Mouse (Mus musculus) c-Kit-positive CD71-negative TER-119-negative erythroid progenitor cells, embryonic 14.5 days (primary cell): ENCODE results near the gene Rora.
A peak's percentile ranks its signal among the peaks of the same experiment; 100 is the strongest.

ENCODE experiments used
- DNase-seq: peaks from one replicate; pipeline ENCODE4 v3.0.0-alpha.2; 2013; ENCODE audit warnings: low read depth

Gene Rora

DNA sequence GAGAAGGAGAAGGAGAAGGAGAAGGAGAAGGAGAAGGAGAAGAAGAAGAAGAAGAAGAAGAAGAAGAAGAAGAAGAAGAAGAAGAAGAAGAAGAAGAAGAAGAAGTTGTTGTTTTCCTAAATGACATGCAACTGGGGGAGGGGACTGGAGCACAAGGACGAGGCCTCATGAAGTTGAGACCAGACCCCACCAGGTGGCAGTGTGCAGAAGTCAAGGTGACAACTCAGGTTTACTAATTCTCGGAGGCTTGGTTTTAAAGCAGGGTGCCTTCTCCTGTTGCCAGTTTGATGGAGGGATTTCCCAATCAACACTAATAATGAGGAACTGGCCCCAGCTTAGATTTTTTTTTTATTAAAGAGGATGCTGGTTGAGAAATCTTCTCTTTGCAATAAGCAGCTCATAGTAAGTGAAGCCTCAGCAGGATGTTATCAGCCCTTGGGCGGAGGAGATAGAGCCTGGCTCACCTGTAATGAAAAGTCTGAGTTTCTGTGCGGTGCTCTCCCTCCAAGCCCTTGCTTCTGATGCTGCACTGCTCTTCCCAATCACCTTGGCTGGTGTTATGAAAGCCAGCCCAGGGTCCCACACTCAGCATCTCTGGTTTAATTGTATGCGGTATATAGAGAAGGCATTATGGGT lies 303.5 kb downstream of the Rora start:
- DNase-seq = peak; percentile 60

DNA sequence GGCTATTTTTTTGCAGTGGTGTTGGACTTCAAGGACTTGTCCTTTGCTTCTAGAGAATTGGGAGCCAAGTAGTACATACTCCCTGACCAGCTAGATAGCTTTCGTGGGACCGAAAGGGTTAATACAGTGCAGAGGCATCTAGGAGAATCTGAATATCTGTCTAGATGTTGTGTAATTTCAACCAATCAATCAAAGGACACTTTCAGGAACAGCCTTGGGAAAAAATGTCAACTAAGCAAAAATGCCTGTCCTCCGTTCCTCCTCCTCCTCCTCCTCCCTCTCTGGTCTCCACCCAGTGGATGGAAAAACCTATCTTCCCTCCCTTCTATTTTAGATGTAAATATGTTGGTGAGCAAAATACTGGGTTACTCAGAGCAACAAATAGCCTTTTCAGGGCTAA lies 304.2 kb downstream of the Rora start:
- no peak for DNase-seq

DNA sequence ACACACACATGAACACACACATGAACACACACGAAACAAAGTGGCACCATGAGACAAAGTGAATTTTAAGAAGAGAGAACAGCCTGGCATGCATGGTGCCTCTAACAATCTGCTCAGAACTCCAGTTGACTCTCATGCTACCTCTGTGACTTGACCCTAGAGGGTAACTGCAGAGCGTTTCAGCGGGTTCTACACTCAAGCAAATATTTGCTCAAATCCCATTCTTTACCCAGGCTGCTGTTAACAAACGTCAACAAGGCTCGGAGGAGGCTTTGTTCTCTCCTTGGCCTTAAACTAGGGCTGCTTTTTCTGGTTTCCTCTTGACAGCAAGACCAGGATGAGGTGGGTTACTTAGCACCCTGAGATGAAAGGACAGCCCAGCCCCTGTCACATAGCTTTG lies 305.3 kb downstream of the Rora start:
- no peak for DNase-seq

DNA sequence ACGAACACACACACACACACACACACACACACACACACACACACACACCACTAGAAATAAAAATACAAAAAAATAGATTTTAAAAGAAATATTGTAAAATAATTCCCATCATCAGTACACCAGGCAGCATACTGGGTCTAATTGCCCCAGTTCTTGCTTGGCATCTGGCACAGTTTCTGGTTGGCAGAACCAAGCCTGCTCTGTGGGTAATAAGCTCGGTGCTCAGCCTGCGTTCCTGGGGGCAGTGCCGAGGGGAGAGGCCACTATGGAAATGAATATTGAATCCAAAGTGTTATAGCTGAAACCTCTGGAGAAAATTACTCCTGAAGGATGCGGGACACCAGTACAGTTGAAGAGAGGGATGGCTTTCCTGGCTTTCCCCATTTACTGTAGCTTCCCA lies 310.3 kb downstream of the Rora start:
- DNase-seq = no peak

DNA sequence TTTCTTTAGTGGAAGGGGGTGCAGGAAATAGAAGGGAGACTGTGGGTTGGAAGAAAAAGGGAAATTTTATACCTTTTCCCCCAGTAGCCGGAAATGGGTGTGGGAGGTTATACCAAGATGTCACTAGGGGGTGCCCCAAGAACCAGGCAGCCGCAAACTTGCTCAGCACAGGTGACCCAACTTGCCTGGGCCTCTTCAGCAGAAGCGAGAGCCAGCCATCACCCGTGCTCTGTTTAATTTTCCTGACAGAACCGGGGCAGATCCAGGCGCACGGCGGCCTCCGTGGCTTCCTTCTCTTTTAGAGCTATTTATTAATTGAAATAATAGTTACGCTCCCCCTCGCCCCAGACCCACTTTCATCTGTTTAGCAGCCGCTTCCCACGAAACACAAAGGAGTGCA lies 313.0 kb downstream of the Rora start:
- no peak for DNase-seq

DNA sequence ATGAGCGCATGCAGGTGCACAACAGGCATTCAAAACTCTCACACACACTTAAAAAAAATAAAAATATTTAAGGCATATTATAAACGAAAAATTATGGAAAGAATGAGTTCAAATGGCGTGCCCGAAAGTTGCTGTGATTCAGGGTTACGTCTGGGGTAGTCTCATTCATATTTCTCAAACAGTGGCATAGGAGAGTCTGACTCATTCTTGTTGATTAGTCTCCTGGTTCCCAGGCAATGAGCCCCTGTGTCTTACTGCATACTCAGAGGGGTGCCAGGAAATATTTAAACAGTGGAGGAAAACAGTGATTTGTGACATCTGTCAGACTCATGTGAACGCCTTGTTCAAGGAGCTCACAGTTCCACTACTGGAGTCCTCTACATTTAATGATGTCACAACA lies 316.5 kb downstream of the Rora start:
- no peak for DNase-seq

DNA sequence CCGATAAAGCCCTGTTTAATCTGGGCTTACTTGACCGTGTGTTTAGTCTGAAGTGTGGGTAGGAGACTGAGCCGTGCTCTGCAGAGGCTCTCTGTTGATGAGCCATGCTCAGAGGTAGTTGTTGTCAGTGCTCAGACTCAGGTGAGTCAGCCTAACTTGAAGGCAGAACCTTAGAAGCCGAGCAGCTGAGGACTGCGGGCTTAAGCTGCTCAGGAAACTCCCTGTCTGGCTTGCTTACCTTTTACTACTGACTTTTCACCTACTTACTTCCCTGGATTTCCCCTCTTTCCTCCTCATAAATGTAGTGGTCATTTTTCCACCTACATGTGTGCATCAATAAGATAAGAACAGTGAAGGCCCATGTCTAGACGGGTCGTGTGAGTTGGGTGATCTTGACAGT lies 318.7 kb downstream of the Rora start:
- no peak for DNase-seq

DNA sequence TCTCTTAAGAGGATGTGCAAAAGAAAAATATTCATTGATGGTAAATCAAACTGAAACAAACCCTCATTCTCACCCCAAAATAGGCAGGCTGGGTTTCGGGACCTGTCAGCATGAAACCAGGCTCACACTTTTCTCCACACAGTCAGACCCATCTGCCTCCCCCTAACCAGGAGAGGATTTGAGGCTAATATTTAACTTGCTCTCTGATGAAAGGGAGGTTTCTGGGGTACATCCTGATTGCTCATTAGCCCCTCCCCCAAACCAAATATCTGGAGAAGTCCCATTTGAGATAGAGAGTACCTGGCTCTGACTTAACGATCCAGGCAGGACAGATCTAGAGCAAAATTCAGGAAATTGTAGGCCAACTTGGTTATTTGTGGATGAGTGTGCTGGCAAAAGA lies 320.9 kb downstream of the Rora start:
- no peak for DNase-seq

DNA sequence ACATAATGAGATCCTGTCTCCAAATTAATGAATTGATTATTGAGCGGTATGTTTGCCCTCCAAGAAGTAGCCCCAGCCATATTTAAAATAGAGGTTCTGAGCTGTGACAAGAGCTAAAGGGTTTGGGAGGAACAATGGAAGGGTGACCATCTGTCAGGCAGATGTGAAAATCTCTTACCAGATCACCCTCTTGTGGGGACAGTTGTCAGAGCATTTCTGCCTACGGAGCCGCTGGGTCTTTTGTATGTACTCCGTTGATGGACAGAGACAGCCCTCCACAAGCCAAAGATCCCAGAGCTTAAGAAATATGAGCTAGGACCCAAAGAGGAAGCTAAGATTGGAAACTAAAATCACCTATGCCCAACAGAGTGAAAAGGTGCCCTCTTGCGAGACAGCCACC lies 322.6 kb downstream of the Rora start:
- no peak for DNase-seq

DNA sequence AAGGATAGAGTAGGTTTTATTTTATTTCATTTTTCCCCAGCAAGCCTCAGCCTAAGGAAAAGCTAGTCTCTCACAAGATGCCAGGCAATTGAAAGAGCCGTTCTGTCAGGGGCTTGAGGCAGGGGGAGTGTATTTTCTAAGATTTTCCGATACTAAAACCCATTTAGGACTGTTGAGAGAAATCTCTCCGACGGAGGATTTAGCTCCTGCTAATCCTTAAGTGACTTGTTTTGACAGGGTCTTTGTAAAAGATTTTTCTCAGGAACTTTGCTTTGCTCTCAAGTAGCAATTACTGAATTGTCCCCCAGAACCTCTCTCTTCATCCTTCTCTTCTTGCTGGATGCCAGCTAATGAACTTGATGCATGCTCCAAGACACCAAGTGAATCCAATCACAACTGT lies 323.3 kb downstream of the Rora start:
- DNase-seq = no peak

DNA sequence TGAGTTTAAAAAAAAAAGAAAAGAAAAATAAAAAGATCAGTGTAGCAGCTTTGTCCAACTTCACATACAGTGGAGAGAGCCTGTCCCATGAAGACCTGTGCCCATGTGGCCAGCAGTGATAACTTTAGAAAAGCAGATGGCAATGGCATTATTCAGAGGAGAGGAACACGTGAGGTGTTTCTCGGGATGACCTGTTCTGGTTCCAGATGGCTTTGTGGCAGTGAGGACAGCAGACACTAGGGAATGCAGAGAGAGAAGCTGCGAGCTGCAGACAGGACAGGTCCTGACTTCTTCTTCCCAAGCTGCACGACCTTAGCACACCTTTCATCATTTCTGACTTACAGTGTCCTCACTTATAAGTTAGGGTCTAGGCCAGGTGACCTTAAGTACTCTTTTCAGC lies 325.1 kb downstream of the Rora start:
- no peak for DNase-seq

DNA sequence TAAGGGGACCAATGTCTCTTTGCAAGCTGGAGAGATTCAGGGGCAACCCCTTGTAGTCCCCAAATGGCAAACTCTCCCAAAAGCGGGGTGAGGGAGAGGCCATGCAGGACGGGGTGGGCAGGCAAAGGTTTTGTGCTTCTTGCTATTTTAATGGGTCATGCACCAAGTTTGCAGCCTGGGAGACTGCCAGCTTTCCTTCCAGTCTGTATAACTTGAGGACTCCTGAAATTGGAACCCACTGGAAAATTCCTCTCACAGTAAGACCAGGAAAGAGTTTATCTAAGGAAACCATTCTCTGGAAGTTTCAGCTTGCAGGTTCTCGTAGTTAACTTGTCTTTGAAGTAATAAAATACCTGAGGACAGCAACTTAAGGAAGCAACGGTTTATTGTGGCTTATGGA lies 326.5 kb downstream of the Rora start:
- DNase-seq = no peak

DNA sequence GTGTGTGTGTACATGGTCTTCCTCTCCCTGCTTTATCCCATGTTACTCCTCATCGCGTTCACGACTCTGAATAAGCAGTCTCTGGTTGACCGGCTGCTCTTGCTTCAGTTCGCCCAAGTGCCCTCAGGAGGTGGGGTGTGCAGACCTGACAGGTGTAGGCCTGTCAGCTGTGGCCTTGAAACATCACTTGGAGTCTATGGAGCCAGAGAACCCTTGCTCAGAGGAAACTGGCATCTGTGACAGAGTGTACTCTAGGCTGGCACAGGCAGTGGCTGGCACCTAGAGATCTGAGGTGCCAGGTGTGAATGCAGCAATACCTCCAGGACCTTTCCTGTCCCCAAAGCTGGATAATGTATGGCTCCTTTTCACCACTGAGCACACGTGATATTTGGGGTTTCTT lies 331.5 kb downstream of the Rora start:
- DNase-seq = no peak

DNA sequence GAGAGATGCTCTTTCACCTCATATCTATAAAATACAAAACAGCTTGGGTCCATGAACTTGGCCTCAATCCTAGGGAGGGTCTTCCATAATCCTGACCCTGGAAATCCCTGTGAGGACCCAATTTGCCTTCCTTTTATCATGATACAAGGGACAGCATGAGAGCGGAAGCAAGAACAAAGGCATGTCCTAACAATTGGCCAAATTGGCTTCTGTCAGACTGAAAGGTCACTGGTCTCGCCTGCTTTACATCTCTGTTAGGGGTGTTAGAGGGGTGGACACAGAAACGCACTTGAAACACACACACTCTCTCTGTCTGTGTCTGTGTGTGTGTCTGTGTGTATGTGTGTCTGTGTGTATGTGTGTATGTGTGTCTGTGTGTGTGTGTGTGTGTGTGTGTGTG lies 332.2 kb downstream of the Rora start:
- no peak for DNase-seq

DNA sequence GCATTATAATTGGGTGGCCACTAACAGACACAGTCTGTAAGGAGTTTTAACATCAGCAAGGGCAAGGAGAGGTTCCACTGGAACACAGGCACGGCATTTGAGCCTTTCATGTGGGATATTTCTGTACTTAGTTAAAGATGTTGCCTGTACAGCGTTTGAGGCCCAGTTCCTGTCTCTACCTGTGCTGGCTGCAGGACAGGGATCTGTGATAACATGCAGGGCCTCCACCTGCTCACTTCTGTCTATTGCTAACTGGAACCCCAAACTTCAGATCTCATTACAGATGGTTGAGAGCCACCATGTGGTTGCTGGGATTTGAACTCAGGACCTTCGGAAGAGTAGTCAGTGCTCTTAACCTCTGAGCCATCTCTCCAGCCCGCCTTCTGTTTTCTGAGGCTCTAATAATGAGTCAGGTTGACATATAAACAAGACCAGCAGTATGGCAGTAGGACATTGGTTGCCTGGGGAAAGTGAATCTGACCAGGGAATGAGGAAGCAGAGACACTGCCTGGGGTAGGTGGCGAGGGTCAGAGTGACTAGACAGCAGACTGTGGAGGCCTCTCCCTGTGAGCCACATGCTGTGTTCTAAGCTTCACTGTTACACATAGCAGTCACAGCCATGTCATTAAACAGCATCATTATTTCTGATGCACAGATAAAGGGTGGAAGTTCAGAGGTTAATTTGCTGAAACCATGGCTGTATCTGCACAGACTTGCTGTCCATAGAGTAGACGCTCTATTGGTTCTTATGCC lies 333.9 kb downstream of the Rora start:
- no peak for DNase-seq

DNA sequence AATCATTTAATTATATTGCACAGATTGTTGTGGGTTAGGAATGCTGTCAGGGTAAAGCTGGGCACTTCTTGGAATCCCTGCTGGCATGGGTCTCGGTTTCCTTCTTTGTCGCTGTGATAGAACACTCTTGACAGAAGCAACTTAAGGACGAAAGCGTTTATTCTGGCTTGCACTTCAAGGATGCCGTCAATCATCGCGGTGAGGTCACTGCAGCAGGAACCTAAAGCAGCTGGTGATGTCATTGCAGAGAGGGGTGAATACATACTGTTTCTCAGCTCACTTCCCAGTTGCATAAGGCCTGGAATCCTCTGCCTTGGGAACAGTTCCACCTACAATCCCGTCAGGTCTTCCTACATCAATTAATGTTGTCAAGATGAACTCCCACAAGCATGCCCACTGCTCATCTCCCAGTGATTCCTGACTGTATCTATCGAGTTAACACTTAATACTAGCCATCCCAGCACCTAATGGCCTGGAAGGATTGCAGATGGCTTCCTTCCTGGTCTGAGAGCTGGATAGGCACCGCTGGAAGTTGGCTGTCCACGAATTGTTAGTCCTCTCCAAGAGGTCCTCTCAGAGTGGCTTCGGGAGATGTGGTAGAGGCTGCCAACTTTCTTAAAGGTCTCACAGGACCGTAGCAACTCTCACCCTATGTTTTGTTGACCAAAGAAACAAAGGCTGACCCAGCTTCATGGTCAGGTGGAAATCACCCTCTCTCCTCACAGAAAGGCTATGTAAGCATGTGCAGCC lies 334.8 kb downstream of the Rora start:
- DNase-seq = no peak

DNA sequence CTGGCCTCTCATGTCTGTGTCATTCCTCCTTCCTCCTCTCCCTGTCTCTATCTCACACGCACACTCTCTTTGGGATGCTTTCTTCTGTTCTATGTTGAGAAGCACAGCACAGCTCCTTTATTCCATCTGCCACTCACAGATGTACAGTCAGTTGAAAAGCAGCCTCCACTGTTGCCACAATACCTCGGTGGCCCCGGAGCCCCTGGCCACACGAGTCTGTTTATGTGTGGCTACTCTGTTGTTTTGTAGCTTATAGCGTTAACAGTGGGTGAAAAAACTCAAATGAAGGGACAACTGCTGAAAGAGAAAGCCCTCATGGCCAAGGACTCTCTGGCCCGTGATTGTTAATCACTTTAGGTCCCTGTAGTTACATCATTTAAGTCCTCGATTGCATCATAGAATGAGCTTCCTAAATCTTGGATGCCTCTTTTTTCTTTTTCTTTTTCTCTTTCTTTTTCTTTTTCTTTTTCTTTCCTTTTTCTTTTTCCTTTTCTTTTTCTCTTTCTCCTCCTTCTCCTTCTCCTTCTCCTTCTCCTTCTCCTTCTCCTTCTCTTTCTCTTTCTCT lies 336.4 kb downstream of the Rora start:
- no peak for DNase-seq

DNA sequence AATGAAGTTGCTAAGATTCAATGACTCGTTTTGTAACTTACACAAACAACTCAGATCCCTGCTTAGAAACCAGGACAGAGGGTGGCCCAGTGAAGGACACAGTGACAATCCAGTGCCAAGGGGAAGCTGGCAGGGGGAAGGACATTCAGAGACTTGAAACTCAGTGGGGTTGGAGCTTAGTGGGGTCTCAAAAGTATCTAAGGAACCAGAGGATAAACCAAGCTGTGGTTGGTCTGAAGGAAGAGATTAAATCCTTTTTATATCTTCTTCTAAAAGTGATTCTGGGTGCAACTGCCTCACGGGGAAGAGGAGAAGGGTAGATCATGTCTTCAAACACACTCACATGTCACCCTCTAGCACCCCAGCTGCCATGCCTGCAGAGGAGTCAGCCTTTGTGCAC lies 340.3 kb downstream of the Rora start:
- no peak for DNase-seq

DNA sequence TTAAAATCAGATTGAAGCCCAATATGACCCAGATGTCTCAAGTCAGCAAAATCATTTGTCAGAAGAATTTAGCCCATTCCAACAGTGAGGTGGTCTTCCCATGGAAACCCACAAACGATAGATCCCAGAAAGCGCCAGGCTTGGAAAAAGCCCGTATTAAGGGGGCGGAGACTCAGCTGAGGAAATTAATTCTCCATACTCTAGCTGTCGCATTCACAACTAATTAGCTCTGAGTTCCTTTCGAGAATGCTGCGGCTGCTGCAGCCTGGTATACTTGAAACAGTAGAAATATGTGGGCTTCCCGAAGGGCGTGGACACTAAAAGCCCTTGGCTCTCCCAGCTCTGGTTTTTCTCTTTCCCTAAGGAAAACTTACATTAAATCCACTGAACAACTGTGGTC lies 345.4 kb downstream of the Rora start:
- DNase-seq = no peak

DNA sequence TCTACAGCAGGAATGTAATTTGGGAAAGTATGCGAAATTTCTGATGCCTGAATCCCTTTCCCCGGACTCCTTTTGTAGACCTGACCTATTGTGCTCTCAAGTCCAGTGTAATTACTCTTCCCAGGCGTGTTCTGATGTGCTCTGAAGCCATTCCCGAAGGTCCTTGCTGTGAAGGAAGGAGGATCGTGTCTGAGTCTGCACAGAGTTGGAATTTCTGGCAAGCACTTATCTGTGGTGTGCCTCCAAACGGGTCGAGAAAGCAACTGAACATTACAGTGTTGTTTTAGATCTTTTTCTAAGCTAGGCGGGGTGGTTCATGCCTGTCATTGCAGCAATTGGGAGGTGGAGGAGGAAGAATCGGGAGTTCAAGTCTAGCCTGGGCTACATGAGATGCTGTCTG lies 350.9 kb downstream of the Rora start:
- no peak for DNase-seq

DNA sequence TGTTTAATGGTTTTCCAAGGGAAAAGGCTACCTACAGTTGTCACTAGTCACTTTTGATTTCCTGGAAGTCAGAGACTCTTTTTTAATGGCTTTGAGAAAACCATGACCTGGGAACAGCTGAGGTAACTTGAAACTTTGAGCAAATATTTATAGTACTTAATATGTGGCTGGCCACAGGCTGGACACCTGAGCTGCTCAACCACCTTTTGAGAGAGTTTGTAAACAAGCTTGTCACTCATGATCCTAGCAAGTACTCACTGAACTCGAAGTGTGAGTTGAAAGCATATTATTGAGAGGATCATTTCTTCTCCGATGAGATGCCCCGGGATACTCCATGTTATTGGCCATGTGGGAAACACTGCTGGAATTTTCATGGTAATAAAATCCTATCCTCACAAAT lies 353.1 kb downstream of the Rora start:
- no peak for DNase-seq

DNA sequence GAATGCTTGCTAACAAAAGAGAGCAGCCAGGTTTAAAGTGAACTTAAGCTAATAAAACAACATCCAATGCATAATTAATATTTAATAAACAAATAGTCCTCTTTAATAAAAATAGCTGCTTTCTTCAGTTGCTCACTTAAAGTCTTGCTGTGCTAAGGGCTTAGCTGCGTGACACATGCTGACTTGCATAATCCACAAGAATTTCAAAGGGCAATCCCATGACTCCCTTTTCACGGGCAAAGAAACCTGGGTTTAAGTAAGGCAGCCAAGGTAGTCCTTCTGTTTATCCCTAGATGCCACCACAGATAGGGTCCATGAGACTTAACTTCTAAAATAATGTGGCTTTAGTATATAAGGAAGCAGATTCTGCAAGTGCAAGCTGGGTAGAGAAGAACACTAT lies 355.1 kb downstream of the Rora start:
- DNase-seq = no peak

DNA sequence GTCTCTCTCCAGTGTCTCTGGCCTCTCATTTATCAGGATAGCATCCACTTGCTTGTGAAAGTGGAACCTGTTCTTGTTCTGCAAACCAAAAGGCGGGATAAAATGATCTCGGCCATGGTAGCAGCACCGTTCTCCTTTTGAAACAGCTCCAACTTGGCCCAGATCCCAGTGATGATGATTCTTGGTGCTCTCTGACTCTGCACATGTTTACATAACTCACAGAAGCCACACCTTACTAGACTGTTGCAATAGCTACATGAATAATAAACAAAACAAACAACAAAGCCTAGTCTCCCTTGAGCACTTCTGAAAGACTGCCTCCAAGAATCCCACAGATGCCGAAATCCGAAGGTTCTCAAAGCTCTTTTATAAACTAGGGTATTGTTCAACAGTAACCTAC lies 357.3 kb downstream of the Rora start:
- no peak for DNase-seq
